Mouse (Mus musculus): Measurements from ENCODE around the gene Obscn. TPM values are rescaled to one million over a fixed set of nuclear protein-coding genes. Genes with fewer than 3 reads are reported as not detected.

The Obscn gene
- polyA plus RNA-seq, 1 experiment, result 5.0 TPM

- TF ChIP-seq CTCF (IDR thresholded peaks at IDR 0.05; ENCODE audit: control insufficient read depth, insufficient read depth, low read length) (no peak), POLR2A (IDR thresholded peaks at IDR 0.05; ENCODE audit: borderline replicate concordance, control insufficient read depth, low read depth, low read length) (no peak)
- H3K27ac ChIP-seq (ENCODE audit: control insufficient read depth, insufficient read depth, low read depth, low read length, poor library complexity), result no peak overlapping the region
- no peaks in the 10 kb centered on the region for H3K4me1 ChIP-seq (ENCODE audit: control insufficient read depth, insufficient read depth, low read length)
- 82% methylated on average over 1 of the region's 1 CpGs for WGBS
- no peak overlapping the region for H3K4me3 ChIP-seq (replicated peaks; ENCODE audit: control insufficient read depth, low read depth, low read length)
These were observed 67.8 kb downstream of the Obscn start for GRCm38 (mm10) chr11:59068433-59068832.

GRCm38 (mm10) chr11:59067921-59068320 is 68.3 kb downstream of the Obscn start:
- Histone ChIP-seq H3K4me3 (replicated peaks; ENCODE audit: control insufficient read depth, low read depth, low read length) (no peak overlapping the region), H3K4me1 (ENCODE audit: control insufficient read depth, insufficient read depth, low read length) (no peaks in the 10 kb centered on the region), H3K27ac (ENCODE audit: control insufficient read depth, insufficient read depth, low read depth, low read length, poor library complexity) (no peak overlapping the region)
- no peak for TF ChIP-seq CTCF (IDR thresholded peaks at IDR 0.05; ENCODE audit: control insufficient read depth, insufficient read depth, low read length)
- TF ChIP-seq POLR2A (IDR thresholded peaks at IDR 0.05; ENCODE audit: borderline replicate concordance, control insufficient read depth, low read depth, low read length), result no peak
- 73% methylated on average over 9 of the region's 9 CpGs for WGBS

- Histone ChIP-seq H3K4me3 (replicated peaks; ENCODE audit: control insufficient read depth, low read depth, low read length) (no peak overlapping the region), H3K4me1 (ENCODE audit: control insufficient read depth, insufficient read depth, low read length) (no peaks in the 10 kb centered on the region), H3K27ac (ENCODE audit: control insufficient read depth, insufficient read depth, low read depth, low read length, poor library complexity) (no peak overlapping the region)
- 58% methylated on average over 3 of the region's 3 CpGs for WGBS
- TF ChIP-seq CTCF (IDR thresholded peaks at IDR 0.05; ENCODE audit: control insufficient read depth, insufficient read depth, low read length) (no peak), POLR2A (IDR thresholded peaks at IDR 0.05; ENCODE audit: borderline replicate concordance, control insufficient read depth, low read depth, low read length) (no peak)
These were observed 78.2 kb downstream of the Obscn start for GRCm38 (mm10) chr11:59058025-59058424.

GRCm38 (mm10) chr11:59051031-59051430 is 85.2 kb downstream of the Obscn start:
- Histone ChIP-seq H3K4me3 (replicated peaks; ENCODE audit: control insufficient read depth, low read depth, low read length) (no peak overlapping the region), H3K4me1 (ENCODE audit: control insufficient read depth, insufficient read depth, low read length) (no peaks in the 10 kb centered on the region), H3K27ac (ENCODE audit: control insufficient read depth, insufficient read depth, low read depth, low read length, poor library complexity) (no peak overlapping the region)
- TF ChIP-seq POLR2A (IDR thresholded peaks at IDR 0.05; ENCODE audit: borderline replicate concordance, control insufficient read depth, low read depth, low read length) (no peak), CTCF (IDR thresholded peaks at IDR 0.05; ENCODE audit: control insufficient read depth, insufficient read depth, low read length) (no peak)
- WGBS, result 73% methylated on average over 9 of the region's 9 CpGs

GRCm38 (mm10) chr11:59044703-59045330 is 91.4 kb downstream of the Obscn start:
- TF ChIP-seq CTCF (IDR thresholded peaks at IDR 0.05; ENCODE audit: control insufficient read depth, insufficient read depth, low read length) (no peak), POLR2A (IDR thresholded peaks at IDR 0.05; ENCODE audit: borderline replicate concordance, control insufficient read depth, low read depth, low read length) (peak; percentile 30; the same call in 1 of the 2 replicates)
- WGBS, result 88% methylated on average over 15 of the region's 15 CpGs
- H3K4me3 ChIP-seq (replicated peaks; ENCODE audit: control insufficient read depth, low read depth, low read length), result no peak overlapping the region
- H3K4me1 ChIP-seq (ENCODE audit: control insufficient read depth, insufficient read depth, low read length), result no peaks in the 10 kb centered on the region
- no peak overlapping the region for H3K27ac ChIP-seq (ENCODE audit: control insufficient read depth, insufficient read depth, low read depth, low read length, poor library complexity)

- WGBS, result 85% methylated on average over 13 of the region's 13 CpGs
- Histone ChIP-seq H3K4me1 (ENCODE audit: control insufficient read depth, insufficient read depth, low read length) (no peaks in the 10 kb centered on the region), H3K4me3 (replicated peaks; ENCODE audit: control insufficient read depth, low read depth, low read length) (no peak overlapping the region), H3K27ac (ENCODE audit: control insufficient read depth, insufficient read depth, low read depth, low read length, poor library complexity) (no peak overlapping the region)
- TF ChIP-seq CTCF (IDR thresholded peaks at IDR 0.05; ENCODE audit: control insufficient read depth, insufficient read depth, low read length) (0 out of 2 replicates have a peak, but pooled peaks have one; percentile 7), POLR2A (IDR thresholded peaks at IDR 0.05; ENCODE audit: borderline replicate concordance, control insufficient read depth, low read depth, low read length) (no peak)
These were observed 107.2 kb downstream of the Obscn start for GRCm38 (mm10) chr11:59029003-59029402.

- Histone ChIP-seq H3K4me1 (ENCODE audit: control insufficient read depth, insufficient read depth, low read length) (no peaks in the 10 kb centered on the region), H3K27ac (ENCODE audit: control insufficient read depth, insufficient read depth, low read depth, low read length, poor library complexity) (no peak overlapping the region), H3K4me3 (replicated peaks; ENCODE audit: control insufficient read depth, low read depth, low read length) (no peak overlapping the region)
- TF ChIP-seq CTCF (IDR thresholded peaks at IDR 0.05; ENCODE audit: control insufficient read depth, insufficient read depth, low read length), result no peak
- no peak for TF ChIP-seq POLR2A (IDR thresholded peaks at IDR 0.05; ENCODE audit: borderline replicate concordance, control insufficient read depth, low read depth, low read length)
- WGBS, result 69% methylated on average over 6 of the region's 6 CpGs
These were observed 109.8 kb downstream of the Obscn start for GRCm38 (mm10) chr11:59026411-59026810.

GRCm38 (mm10) chr11:59015052-59015451 is 121.2 kb downstream of the Obscn start:
- H3K27ac ChIP-seq (ENCODE audit: control insufficient read depth, insufficient read depth, low read depth, low read length, poor library complexity), result no peak overlapping the region
- no peak overlapping the region for H3K4me3 ChIP-seq (replicated peaks; ENCODE audit: control insufficient read depth, low read depth, low read length)
- WGBS, result 36% methylated on average over 9 of the region's 9 CpGs
- no peaks in the 10 kb centered on the region for H3K4me1 ChIP-seq (ENCODE audit: control insufficient read depth, insufficient read depth, low read length)
- TF ChIP-seq POLR2A (IDR thresholded peaks at IDR 0.05; ENCODE audit: borderline replicate concordance, control insufficient read depth, low read depth, low read length), result no peak
- TF ChIP-seq CTCF (IDR thresholded peaks at IDR 0.05; ENCODE audit: control insufficient read depth, insufficient read depth, low read length), result peak; percentile 60
